Mouse (Mus musculus) cerebellum, adult 2 months (tissue): ENCODE measurements around the gene Evi2b.

Source experiments
- CTCF ChIP-seq: fragments of 200-500 bp; IDR thresholded peaks from 2 replicates; pipeline ENCODE4 v1.5.1; 2011; ENCODE audit warnings: low read depth, mild to moderate bottlenecking, control low read depth, low read length, moderate library complexity, borderline replicate concordance; ENCODE audit not compliant: insufficient read depth
- POLR2A ChIP-seq: fragments of 200-500 bp; IDR thresholded peaks from 2 replicates; pipeline ENCODE4 v1.6.1; 2011; ENCODE audit warnings: low read length, control low read depth, borderline replicate concordance; ENCODE audit not compliant: insufficient read depth

DNA sequence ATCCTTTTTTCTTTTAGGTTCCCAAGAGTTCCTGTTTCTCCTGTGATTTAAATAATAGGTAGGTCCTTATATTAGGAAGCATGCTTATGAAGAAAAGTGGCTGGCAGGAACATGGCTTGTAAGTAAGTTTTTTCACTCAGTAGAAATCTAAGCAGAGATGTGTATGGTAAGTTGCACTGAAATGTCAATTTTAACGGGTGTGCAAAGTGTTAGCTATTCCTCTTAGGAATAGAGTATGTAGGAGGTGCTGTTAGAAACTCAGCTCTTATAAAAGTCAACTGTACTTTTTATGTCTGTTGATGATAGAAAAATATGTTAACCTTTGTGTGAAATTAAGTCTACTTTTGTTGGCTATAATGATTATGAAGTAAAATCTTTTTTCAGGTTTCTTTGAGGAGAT is 55.5 kb downstream of the Evi2b start:
- TF ChIP-seq POLR2A (no peak), CTCF (no peak)
